Mouse (Mus musculus) kidney, adult 8-10 months (tissue): ENCODE measurements around the gene Serpinb1a.

Source experiments
- DNase-seq, 2 experiments: peaks; one replicate each; pipeline ENCODE4 v3.0.0; 2022

Serpinb1a gene

DNA sequence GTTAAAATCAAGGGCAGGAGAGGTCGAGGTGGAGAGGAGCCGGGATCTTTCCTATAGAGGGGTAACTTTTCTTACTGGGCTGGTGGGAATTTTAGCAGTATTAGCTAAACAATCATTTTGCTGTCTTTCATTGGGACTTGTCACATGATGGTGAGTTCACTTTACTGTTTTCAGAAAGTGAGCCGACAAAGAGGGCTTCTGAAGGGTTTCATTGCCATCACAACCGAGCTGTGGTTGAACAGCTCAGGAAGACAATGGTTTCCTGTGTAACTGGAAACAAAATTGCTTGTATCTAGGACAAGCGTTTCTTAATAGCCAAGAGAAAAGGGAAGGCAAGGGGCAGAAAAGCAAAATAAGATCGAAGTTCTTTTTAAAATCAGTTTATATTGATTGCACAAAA is 17.7 kb downstream of the Serpinb1a start:
- no peak for DNase-seq

DNA sequence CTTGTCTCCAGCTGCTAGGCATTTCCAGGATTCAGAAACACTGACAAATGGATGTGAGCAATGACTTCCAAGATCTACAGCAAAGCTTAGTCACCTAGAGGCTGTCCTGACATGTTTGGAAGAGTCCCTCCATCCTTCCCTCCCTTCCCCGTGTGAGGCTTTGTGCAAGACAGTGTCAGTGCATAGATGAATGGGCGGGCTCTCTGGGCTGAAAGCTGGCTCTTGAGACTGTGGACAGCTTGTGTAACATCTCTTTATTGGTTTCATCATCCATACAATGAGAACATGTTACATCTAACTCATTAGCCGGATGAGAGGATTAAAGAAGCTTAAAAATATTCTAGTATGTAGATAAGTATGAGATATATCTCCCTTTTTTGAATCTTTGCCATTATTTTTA is 18.2 kb downstream of the Serpinb1a start:
- no peak for DNase-seq

DNA sequence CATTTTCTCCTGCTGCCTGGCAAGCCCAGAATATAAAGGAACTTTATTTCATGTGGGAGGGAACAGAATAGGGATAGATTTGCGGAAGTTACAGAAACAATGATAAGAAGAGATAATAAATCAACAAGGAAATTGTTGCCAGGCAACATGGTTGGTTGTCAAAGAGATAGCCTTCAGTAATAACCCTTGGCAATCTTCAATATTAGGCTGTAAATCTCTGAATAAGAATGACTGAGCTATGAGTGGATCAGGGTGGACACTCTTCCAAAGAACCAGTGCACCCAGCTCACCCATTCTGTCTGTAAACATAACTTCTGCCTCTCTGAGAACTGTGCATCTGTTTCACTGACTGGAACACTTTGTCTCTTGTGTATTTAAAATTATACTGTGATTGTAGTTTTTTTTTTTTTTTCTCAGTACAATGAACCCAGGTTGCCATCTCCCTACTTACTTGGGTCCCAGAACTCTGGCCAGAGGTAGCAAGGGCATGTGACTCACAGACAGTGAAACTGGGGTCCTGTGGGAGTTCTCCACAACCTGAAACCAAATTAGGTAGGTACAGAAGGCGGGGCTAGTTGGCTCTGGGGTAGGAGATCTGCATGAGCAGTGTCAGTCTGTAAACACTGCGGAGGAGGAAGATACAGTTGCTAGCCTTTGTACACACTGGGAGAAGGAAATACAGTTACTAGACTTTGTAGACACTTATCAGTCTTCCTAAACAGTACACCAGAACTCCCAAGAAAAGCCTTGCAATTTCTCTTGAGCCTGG is 19.3 kb downstream of the Serpinb1a start:
- DNase-seq, result no peak

DNA sequence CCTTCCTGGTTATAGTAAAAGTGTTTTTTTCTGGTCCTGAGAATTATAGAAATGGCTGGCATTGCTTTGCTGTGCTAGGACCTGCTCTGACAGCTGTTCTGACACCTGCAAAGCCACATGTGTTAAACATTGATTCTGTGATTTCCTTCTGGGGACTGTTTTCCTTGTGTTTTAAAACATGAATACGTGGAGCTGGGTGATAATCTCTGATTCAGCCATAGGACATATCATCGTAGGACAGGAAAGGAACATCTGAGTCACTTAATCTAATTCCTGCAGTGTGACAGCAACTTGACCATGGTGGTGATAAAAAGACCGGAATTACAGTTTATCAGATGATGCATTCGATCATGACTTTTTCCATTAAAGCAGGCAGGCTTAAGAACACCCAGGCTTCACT is 22.1 kb downstream of the Serpinb1a start:
- DNase-seq, result no peak

DNA sequence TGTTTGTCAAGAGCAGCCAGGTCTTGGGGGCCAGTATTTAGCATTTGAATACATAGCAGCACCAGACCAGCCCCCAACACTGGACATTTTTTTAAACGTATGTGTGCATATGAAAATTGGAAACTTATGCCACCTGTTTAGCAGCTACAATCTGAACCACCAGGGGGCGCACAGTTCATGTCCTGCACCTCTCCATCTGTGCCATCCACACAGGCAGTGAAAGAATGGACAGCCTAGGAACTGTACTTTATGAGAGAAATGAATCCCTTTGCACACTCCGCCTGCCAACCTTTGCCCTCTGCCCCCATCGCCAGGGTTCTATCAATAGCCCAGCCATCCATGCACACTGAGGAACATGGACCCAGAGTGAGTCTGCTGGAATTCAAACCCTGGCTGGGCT is 23.0 kb downstream of the Serpinb1a start:
- peak in 1 of 2 experiments; percentile 67 for DNase-seq

DNA sequence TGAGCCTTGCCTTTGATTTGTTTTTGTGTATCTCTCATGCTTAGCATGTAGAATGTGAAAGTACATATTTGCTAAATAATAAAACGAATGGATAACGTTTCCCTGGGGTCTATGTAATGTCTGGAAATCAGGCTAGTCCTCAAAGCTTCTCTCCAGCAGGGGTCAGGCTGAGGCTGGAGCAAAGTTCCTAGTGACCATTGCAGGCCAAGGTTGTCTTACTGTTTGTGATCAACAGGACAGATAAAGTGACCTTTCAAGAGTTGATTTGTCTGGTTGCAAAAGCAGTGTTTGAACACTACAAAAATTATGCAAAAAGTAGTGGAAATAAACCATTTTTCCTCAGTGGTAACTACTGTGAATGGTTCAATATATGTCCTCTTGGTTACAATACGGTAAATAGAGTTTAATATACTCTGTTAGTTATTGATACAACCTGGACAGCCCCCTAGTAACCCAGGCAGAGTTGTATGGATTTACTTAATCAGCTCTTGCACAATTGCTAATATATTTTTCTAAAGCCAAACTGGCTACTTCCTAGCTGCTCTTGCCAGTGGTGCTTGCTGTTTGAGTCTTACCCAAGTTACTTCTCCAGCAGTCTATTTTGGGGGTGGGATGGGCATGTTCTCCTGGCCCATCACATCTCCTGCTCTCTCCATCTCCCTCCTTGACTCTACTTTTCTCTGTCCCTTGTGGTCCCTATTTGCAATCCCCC is 23.7 kb downstream of the Serpinb1a start:
- DNase-seq, result no peak

DNA sequence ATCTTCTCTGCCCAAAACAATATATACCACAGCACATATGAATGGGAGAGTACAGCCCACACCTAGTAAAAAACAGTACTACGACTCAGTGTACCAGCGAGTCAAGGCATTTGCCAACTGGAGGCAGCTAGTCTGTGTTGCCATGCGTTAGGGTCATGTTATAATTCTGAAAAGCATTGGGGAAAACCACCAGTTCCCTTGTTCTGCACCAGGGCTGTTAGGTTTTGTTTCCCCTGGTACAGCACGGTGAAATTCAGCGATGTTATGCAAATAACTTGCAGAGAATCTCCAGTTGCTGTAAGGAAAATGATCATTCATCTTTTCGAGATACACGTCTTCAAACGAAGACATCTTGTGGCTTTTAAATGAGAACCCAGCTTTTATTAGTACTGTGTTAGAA is 25.4 kb downstream of the Serpinb1a start:
- DNase-seq, result no peak

DNA sequence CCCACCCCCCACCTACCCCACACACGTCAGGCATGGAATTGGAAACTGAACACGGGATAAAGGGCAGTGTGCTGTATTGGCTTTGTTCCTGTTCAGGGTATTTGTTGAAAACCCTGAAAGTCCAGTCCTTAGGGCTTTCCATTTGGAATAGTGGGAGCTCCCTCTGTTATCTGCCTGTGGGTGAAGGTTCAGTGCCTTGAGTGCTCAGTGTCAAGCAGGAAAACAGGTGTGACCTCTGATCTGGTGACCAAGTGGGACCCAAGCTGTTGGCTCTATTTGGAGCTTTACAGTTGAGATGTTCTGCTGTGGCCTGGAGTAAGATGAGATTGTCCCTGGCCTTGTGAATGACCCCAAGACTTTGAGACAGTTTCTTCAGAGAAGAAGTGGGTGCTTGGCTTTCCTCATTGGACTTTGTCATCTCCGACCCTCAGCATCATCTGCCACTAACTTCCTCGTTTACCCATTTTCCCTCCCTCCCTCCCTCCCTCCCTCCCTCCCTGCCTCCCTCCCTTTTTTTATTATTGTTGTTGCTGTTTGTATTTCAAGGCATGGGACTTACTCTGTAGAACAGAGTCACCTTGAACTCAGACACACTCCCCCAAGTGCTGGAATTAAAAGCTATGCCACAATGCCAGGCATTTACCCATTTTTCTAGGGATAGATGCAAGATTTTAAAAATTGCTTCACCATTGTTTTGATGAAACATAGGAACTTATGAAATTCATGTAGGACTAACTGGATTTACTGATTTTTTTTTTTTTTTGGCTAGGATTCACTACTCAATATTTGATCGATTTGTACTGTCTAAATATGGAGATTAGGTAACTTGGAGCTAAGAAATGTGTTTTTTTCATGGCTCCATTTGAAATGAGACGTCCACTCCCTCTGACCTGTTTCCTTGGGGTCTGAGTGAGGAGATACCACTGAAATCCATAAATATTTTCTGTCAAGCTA is 26.3 kb downstream of the Serpinb1a start:
- DNase-seq, result no peak

DNA sequence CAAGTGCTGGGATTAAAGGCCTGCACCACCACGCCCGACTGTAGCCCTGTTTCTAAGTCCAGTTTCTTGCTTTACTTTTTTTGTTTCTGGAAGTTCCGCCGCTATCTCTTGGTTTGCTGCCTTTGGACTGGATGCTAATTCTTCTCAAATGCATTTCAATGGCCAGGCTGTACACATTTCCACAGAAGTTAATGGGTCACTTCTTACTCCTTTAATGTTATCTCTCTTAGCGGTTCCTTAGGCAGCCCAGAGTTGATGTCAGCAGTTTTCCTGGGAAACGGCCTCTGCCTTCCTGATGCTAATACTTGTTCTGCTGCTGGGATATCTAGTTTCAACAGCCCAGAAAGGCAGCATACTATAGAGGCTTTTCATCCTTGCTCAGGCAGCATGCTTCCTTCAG is 27.9 kb downstream of the Serpinb1a start:
- no peak for DNase-seq

DNA sequence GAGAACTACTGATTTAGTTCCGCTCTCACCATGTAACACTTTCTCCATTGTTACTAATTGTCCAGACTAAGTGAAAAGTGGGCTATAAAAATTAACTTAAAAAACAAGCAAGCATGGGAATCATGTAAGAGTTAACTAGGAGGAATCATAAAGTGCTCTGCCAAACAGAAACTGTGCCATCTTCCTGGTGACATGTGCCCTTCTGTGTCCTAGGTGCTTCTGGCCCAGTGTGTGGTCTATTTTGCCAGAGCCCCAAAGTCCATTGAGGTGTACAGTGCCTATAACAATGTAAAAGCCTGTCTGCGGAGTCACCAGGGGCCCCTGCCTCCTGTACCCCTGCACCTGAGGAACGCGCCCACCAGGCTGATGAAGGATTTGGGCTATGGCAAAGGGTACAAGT is 29.3 kb downstream of the Serpinb1a start:
- DNase-seq, result no peak

DNA sequence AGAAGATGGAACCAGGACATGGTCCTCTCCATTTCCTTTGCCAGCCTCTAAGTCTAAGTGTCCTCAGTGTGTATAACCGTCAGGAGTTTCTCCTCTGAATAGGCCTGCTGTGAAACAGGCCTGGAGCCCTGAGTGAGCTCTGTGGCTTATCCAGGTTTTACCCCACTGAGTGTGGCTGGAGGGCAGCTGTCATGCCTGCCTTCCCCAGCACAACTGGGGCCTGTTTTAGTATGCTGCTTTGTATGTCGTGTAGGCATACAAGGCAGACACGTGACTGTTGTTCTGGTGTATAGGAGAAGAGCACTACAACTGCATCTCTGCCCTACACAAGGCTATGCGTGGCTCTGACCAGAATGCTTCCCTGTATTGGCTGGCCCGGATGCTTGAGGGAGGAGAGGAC is 31.1 kb downstream of the Serpinb1a start:
- no peak for DNase-seq

DNA sequence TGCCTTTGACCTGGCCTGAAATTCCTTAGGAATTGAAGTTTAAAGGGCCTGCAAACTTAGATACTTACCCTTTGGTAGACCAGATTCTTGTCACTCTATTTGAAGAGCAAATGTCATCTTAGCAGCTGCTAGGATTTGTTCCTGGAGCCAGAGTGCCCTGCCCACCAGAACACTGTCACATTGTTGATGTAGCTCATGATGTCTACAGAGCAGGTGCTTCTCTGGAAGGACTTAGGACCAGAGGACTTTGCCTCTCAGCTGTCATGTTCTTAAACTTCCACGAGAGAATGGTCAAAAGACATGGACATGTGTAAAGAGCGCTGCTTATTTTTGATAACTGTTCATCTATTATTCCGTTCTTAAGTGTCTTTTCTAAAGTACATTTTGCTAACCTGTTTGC is 31.7 kb downstream of the Serpinb1a start:
- no peak for DNase-seq

DNA sequence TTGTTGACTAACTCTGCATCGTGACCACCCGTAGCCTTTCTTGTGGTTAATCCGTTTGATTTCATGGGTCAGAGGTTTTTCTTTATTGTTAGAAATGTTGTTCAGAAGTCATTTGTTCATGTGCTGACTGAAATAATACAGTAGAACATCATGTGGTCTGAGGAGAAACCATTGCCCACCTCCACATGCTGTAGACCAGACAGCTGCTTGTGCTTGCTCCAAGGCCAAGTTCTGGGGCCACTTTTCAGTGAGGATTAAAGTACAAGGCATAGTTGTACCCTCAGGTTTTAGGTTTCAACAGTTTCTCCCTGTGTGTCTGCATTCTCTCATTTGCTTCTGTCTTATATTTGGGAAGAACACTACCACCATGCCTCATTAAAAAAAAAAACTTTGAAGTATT is 43.4 kb downstream of the Serpinb1a start:
- DNase-seq, result no peak

DNA sequence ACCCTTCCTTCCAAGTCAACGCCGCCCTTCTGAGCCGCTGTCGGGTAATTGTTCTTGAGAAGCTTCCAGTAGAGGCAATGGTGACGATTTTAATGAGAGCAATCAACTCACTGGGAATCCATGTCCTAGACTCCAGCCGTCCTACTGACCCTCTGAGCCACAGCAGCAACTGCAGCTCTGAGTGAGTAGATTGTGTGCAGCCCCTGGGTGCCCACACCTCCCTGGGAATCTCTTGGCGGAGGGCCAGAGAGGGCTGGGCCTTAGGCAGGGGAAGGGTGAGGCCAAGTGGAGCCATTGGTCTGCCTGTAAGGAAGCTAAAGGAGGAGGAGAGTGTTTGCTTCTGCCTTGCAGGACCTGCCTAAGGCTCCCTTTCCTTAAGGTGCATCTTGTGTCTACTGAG is 44.2 kb downstream of the Serpinb1a start:
- DNase-seq, result no peak

DNA sequence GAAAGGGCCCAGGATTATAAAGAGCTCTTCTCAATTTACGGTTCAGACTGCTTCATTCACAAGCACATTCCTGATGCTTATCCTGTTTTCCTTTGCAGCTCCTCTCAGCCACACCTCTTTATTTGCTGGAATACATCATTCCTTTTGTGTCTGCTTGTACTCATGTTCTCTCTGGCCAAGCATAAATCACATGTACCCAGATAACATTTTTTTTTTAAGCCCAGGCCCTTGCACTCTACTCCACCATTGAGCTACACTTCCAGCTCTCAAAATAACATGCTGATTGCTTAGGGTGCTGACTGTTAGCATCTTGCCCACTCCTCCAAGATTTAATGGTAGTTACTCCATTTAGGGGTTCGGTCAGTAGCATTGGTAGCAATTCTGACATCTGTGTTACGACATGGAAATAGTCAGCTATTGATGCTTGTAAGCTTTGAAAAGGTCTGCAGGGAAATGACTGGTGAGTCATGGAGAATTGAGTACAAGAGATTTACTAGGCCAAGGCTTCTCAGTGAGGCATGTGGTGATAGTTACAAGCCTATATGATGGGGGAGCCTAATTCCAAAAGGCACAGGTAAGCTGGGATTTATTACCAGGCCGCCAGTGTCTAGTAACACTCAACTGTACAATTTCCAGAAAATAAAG is 47.2 kb downstream of the Serpinb1a start:
- no peak for DNase-seq

DNA sequence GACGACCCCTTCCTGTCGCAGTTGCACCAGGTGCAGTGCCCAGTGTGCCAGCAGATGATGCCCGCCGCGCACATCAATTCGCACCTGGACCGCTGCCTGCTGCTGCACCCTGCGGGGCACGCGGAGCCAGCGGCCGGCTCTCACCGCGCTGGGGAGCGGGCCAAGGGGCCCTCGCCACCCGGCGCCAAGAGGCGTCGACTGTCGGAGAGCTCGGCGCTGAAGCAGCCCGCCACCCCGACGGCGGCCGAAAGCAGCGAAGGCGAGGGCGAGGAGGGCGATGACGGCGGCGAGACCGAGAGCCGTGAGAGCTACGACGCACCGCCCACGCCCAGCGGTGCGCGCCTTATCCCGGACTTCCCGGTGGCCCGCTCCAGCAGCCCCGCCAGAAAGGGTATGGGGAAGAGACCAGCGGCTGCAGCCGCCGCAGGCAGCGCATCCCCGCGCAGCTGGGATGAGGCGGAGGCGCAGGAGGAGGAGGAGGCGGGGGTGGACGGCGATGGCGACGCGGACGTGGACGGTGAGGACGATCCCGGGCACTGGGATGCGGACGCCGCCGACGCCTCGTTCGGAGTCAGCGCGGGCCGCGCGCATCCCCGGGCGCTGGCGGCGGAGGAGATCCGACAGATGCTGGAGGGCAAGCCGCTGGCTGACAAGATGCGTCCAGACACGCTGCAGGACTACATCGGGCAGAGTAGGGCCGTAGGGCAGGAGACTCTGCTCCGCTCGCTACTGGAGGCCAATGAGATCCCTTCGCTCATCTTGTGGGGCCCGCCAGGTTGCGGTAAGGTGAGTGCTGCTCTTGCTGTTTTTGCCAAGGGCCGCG is 48.5 kb downstream of the Serpinb1a start, which contains the start of gene D930007J09Rik:
Gene D930007J09Rik (minus strand): TSS at position 591 of the 823 bp plus-strand sequence.
- DNase-seq, result peak; percentile 19 to 25

DNA sequence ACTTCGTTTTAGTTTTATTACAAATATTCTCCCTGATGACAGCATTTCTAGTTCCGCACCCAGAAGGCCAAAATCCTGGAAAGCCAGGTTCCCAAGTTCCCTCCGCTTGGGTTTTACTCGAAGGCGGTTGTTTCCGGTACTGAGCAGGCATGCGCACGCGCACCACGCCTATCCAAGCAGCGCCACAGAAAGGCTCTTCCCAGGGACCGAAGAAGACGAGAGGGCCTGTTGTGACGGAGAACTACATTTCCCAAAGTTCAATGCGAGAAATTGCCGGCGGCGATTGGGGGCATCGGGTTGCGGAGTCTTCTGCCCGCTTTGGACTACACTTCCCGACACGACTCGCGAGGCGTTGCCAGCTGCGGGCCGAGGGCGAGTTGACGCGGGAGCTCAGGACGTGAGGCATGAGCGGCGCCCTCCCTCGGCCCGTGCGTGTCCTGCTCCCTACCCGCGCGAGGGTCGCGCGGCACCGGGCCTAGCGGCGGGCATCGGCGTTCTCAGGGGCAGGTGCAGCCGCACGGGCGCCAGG is 49.2 kb downstream of the Serpinb1a start, which contains the start of gene Wrnip1:
Gene Wrnip1 (plus strand): TSS at position 346 of the 529 bp plus-strand sequence.
- peak; percentile 99 for DNase-seq

DNA sequence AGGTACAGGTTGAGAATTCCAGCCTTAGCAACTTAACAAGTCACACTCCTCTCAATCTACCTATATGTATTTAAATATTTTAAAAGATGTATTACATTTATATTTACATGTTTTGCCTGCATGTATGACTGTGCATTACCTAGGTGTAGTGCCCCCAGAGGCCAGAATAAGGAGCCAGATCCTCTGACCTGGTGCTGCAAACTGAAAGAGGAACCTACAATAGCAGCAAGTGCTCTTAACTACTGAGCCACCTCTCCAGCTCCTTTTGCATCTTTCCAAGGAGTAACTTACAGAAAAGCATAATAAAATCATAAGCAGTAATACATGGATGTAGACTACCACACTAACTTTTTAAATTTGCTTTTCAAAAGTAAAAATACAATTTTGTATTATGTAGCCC is 50.1 kb downstream of the Serpinb1a start:
- DNase-seq, result peak in 1 of 2 experiments; percentile 28

DNA sequence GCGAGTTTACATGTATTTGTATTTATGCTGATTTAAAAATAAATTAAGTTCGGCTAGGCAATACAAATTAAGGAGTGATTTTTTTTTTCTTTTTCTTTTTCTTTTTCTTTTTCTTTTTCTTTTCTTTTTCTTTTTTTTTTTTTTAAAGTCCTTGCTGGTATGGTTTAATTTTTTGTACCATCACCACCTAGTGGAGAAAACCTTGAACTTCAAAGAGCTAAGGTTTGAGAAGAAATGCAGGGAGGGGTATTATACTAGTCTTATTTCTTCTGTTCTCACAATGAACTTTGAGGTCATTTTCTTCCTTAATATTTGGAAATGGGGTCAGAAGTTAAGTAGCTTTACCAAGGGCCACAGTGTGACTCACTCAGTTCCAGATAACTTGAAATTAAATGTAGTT is 51.9 kb downstream of the Serpinb1a start:
- DNase-seq, result no peak

DNA sequence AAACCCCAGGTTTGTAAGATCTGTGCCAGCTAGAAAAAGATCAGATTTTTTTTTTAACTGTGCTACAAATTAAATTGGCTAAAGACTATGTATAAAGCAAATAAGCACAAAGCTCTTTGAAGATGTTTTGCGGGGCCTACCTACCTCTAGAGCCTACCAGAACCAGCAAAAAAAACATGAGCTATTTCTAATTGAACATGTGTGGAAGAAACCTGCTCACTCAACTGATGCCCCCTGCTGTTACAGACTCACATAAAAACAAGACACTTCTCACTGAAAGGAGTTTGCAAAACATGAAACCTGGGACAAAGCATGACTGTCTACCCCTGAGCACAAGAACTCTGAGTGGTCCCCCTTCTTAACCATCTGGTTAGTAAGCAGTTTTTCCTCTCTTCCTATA is 53.9 kb downstream of the Serpinb1a start:
- no peak for DNase-seq

DNA sequence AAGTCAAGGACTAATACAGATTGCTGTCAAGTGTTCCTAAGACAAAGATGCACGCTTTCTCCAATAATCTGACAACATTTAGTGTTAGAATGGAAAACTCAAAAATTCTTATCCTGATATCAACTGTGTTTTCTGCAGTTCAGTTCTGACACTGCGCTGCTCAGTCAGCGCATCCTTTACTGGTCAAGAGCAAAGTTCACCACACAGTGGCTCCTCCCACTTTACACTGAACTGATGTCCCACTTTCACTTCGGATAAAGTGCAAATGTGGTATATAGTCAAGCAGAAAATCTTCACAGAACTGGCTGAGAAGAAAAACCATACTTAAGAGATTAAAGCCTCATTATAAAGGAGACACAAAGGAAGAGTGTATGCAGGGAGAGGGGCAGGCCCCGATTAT is 55.8 kb downstream of the Serpinb1a start:
- peak; percentile 64 to 65 for DNase-seq
